Mouse (Mus musculus) intestine, postnatal 0 days (tissue): ENCODE measurements around the gene Tap2. TPM values are rescaled to one million over a fixed set of nuclear protein-coding genes. Genes with fewer than 3 reads are reported as not detected.

Experiments used
- ATAC-seq: fragments of 200-750 bp; cut with Nextera tagmentation; 2 replicates; pipeline ENCODE4 v1.8.0; 2017; ENCODE audit warnings: mild to moderate bottlenecking, moderate TSS enrichment, moderate library complexity
- H3K27ac ChIP-seq: fragments of 300-500 bp; sonication (generic); 2 replicates; pipeline ENCODE4 v1.5.1; 2014; ENCODE audit warnings: mild to moderate bottlenecking, low read depth, low read length, moderate library complexity
- H3K27me3 ChIP-seq: fragments of 300-500 bp; sonication (generic); replicated peaks from 2 replicates; pipeline ENCODE4 v1.6.1; 2014; ENCODE audit warnings: low read length, mixed read lengths; ENCODE audit not compliant: control insufficient read depth, insufficient read depth
- H3K36me3 ChIP-seq: fragments of 300-500 bp; sonication (generic); 2 replicates; pipeline ENCODE4 v1.6.1; 2014; ENCODE audit warnings: mild to moderate bottlenecking, moderate library complexity; ENCODE audit not compliant: control insufficient read depth, insufficient read depth
- H3K4me1 ChIP-seq: fragments of 300-500 bp; sonication (generic); replicated peaks from 2 replicates; pipeline ENCODE4 v1.6.1; 2014; ENCODE audit warnings: antibody characterized with exemption, low read length, mixed read lengths; ENCODE audit not compliant: control insufficient read depth, insufficient read depth
- H3K4me2 ChIP-seq: fragments of 300-500 bp; sonication (generic); replicated peaks from 2 replicates; pipeline ENCODE4 v1.6.1; 2014; ENCODE audit warnings: low read depth, mild to moderate bottlenecking, moderate library complexity
- H3K4me3 ChIP-seq: fragments of 300-500 bp; sonication (generic); 2 replicates; pipeline ENCODE4 v1.5.1; 2014; ENCODE audit warnings: low read depth, low read length
- H3K9ac ChIP-seq: fragments of 300-500 bp; sonication (generic); 2 replicates; pipeline ENCODE4 v1.6.1; 2014; ENCODE audit warnings: mild to moderate bottlenecking, low read depth, low read length
- H3K9me3 ChIP-seq: fragments of 300-500 bp; sonication (generic); 2 replicates; pipeline ENCODE4 v1.6.1; 2016; ENCODE audit warnings: mixed run types; ENCODE audit not compliant: control insufficient read depth
- CTCF ChIP-seq: sonication (generic); IDR thresholded peaks from 2 replicates; pipeline ENCODE4 v1.5.1; 2016; ENCODE audit warnings: low read depth, mild to moderate bottlenecking, control low read depth, antibody characterized with exemption, moderate library complexity
- WGBS: fragments of 180-500 bp; shearing (Covaris S2); extraction: QIAGEN DNeasy Blood & Tissue Kit; methylation state at CpG from one replicate; pipeline ENCODE4 v1.1.7; 2014; 5-methylcytosine and 5-hydroxymethylcytosine counted together
- polyA plus RNA-seq: library from polyadenylated mRNA; unstranded; fragments of >200 nt; fragmentation: Nextera tagmentation; extraction: Ambion mirVana; gene quantifications from 2 replicates; pipeline ENCODE4 v1.2.1, GENCODE M21; 2015

The Tap2 gene
- polyA plus RNA-seq, 1 experiment from 2014 or later: 11.2 TPM

DNA sequence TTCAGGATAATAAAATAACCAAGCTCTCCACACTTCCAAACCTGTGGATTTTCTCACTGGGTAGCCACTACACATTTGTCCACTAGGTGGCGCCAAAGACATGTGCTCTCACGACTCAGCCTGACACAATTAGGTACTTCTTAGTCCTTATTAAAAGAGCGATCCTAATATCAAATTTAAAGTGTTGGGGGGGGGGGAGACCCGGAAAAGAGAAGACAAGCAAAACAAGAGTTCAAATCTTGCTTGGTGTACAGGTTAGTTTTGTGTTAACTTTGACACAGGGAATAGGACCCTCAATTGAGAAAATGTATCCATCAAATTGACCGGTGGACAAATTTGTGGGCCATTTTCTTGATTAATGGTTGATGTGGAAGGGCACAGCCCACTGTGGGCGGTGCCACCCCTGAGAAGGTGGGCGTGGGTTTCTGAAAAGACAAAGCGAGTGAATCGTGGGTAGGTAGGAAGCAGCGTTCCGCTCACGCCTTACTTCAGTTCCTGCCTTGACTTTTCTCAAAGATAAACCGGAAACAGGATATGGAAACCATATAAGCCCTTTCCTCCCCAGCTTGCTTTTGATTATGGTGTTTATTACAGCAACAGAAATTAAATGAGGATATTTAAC is 32.3 kb upstream of the Tap2 start:
- Histone ChIP-seq H3K4me3 (no peak overlapping the region), H3K27ac (no peak overlapping the region), H3K4me1 (no peaks in the 10 kb centered on the region), H3K36me3 (no peaks in the 10 kb centered on the region), H3K9me3 (0 out of 2 replicates have a peak, but pooled peaks cover 4% of the 10 kb centered on the region), H3K9ac (no peak overlapping the region), H3K4me2 (no peak overlapping the region), H3K27me3 (peaks cover 3% of the 10 kb centered on the region; the same call in 1 of the 2 replicates)
- 37% methylated on average over 13 of the region's 13 CpGs for WGBS
- peak; percentile 94 for TF ChIP-seq CTCF
- ATAC-seq: 0 out of 2 replicates have a peak, but pooled peaks have one; percentile 46

DNA sequence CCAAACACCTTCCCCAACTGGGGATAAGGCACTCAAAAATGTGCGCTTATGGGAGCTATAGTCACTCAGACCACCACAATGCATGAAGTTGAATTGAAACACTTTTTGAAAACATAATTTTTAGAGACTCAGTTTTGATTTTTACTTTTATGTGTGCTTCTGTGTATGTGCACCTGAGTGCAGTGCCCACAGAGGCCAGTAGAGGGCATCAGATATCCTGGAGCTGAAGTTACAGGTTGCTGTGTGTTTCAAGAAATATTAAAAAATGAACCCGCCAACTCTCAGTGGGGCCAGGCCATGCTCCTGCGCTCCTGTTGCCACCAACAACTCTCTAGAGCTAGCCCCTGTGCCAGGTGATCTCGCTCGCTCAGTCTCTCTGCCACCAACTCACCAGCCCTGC is 30.8 kb upstream of the Tap2 start:
- no peak overlapping the region for H3K4me2 ChIP-seq
- peaks cover 3% of the 10 kb centered on the region; the same call in 1 of the 2 replicates for H3K27me3 ChIP-seq
- TF ChIP-seq CTCF: peak; percentile 42
- no peak overlapping the region for H3K4me3 ChIP-seq
- no peak overlapping the region for H3K27ac ChIP-seq
- no peaks in the 10 kb centered on the region for H3K4me1 ChIP-seq
- no peak overlapping the region for H3K9ac ChIP-seq
- WGBS: 95% methylated on average over 5 of the region's 5 CpGs
- H3K9me3 ChIP-seq: 0 out of 2 replicates have a peak, but pooled peaks cover 4% of the 10 kb centered on the region
- no peak for ATAC-seq
- no peaks in the 10 kb centered on the region for H3K36me3 ChIP-seq

DNA sequence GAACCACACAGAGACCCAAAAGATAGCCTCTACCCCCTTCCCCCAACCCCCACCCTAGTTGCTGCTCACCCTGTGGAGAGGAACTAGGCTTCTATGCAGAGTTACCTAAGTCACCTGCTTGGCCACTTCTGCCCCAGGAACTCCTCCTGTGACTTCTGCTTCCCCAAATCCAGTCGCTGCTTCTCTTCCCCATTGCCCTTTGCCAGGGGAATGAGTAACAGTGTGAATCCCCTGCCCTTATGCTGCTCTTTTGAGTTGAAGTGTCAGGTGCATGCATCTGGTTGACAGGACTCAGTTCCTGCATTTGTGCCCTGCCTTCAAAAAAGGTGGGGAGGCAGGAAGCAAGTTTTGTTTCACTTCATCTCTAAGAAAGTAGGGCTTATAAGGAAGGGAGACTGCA is 29.3 kb upstream of the Tap2 start:
- no peak overlapping the region for H3K4me2 ChIP-seq
- no peak overlapping the region for H3K9ac ChIP-seq
- no peak for TF ChIP-seq CTCF
- H3K36me3 ChIP-seq: no peaks in the 10 kb centered on the region
- no peak overlapping the region for H3K27ac ChIP-seq
- no peak for ATAC-seq
- 68% methylated on average over 1 of the region's 1 CpGs for WGBS
- H3K4me1 ChIP-seq: no peaks in the 10 kb centered on the region
- no peaks in the 10 kb centered on the region for H3K27me3 ChIP-seq
- no peak overlapping the region for H3K4me3 ChIP-seq
- H3K9me3 ChIP-seq: 0 out of 2 replicates have a peak, but pooled peaks cover 4% of the 10 kb centered on the region

DNA sequence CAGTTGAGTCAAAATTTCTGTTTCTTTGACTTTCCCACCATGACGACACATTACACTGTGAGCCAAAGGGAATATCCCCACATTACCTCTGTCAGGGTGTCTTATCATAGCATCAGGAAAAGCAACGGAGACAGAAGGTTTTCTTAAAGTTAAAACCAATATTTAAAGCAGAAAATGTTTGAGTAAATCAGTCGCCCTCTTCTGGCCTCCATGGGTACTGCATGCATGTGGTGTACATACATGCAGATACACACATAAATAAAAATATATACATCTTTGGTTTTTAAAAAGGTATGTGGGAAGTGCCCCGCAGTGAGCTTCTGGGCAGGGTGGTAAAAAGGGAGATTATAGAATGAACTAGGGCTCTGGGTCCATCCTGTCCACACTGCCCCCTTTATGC is 26.1 kb upstream of the Tap2 start:
- WGBS: 72% methylated on average over 4 of the region's 4 CpGs
- 0 out of 2 replicates have a peak, but pooled peaks cover 4% of the 10 kb centered on the region for H3K9me3 ChIP-seq
- H3K4me1 ChIP-seq: no peaks in the 10 kb centered on the region
- no peak overlapping the region for H3K4me3 ChIP-seq
- no peak overlapping the region for H3K4me2 ChIP-seq
- H3K36me3 ChIP-seq: no peaks in the 10 kb centered on the region
- ATAC-seq: no peak
- peak; percentile 47; the same call in 1 of the 2 replicates for TF ChIP-seq CTCF
- H3K9ac ChIP-seq: no peak overlapping the region
- no peak overlapping the region for H3K27ac ChIP-seq
- H3K27me3 ChIP-seq: no peaks in the 10 kb centered on the region

DNA sequence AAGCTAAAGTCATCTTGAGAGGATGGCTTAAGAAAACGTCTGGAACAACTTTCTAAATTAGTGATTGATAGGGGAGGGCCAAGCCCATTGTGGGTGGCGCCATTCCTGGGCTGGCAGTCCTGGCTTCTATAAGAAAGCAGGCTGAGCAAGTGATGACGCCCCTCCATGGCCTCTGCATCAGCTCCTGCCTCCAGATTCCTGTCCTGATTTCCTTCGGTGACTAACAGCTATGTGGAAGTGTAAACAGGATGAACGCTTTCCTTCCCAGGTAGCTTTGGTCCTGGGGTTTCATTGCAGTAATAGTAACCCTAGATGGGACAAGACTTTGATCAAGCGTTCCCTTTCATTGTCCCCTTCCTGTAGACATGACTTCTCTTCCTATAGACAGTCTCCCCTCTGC is 24.3 kb upstream of the Tap2 start:
- 61% methylated on average over 6 of the region's 6 CpGs for WGBS
- no peak overlapping the region for H3K9ac ChIP-seq
- no peaks in the 10 kb centered on the region for H3K27me3 ChIP-seq
- H3K4me3 ChIP-seq: no peak overlapping the region
- TF ChIP-seq CTCF: no peak
- no peaks in the 10 kb centered on the region for H3K9me3 ChIP-seq
- H3K36me3 ChIP-seq: no peaks in the 10 kb centered on the region
- no peak overlapping the region for H3K27ac ChIP-seq
- H3K4me1 ChIP-seq: no peaks in the 10 kb centered on the region
- H3K4me2 ChIP-seq: no peak overlapping the region
- ATAC-seq: no peak

DNA sequence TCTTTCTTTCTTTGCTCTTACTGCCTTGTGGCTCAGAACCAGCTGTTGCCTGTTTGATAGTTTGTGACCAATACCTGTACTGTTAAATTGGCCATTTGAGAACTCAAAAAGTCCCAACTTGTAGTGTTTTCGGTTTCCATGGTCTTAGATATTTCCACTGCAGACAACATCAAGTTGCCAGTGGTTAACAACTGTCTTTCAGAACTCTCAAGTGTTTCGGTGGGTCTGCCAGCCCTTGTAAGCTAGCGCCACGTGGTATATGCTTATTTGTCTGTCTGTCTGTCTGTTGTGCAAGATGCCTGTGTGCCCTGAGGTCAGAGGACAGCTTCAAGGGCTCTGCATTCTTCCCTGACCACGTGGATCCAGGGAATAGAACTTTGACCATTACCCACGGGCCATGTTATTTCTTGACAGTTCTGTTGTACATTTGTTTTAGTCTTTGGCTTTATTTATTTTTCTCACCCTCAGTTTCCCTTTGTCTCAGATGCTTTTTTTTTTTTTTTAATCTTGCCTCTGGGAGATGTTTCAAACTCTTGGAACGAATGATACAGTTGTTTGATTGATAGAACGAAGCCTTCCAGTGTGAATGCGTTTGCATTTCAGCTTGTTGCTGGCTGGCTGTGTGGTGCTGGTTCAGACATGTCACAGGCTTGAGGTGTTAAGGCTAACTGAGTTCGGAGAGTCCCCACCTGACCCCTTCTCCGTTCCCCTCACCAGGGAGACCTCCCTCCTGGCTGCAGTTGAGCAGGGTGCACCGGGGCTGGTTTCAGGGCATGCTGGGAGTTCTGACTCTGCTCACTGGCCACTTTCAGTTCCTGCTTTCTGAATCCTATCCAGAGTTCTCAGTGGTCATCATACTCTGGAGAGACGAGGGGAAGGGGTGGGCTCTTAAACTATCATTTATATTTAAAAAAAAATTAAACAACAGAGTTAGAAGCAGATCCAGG is 23.1 kb upstream of the Tap2 start:
- Histone ChIP-seq H3K9me3 (no peaks in the 10 kb centered on the region), H3K9ac (no peak overlapping the region), H3K4me2 (no peak overlapping the region), H3K4me3 (no peak overlapping the region), H3K27me3 (no peaks in the 10 kb centered on the region), H3K4me1 (no peaks in the 10 kb centered on the region), H3K36me3 (no peaks in the 10 kb centered on the region), H3K27ac (no peak overlapping the region)
- no peak for TF ChIP-seq CTCF
- 0 out of 2 replicates have a peak, but pooled peaks have one; percentile 28 for ATAC-seq
- 63% methylated on average over 13 of the region's 13 CpGs for WGBS
